Mouse (Mus musculus): Measurements from ENCODE around the gene Tekt3.

DNA sequence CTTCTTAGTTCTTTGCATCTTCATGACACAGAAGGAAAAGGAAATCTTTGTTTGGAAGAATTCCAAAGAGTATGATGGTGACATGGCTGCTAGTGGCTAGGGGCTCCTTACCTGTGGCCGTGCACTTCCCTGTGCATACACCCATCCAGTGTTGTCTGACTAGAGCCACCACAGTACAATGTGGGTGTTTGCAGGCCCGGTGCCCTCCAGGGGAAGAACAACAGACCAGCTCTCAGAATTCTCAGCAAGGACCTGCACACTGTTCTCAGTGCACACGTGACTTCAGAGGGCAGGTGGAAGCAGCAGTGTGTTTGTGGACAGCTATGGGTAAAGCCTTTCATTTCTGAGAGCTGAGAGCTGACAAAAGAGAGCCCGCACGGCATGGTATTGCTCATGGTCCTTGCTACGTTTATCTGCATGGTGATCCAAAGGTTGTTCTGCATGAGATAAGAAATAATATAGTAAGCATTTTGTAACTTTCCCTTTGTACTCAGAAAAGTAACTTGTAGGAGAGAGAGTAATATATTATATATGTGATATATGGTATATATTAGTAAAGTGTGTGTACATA, 11.0 kb upstream of the Tekt3 start:
- TF ChIP-seq CTCF (IDR thresholded peaks at IDR 0.05; ENCODE audit: borderline replicate concordance, insufficient read depth, low read length), result no peak
- TF ChIP-seq POLR2A (IDR thresholded peaks at IDR 0.05; ENCODE audit: low read depth, low read length), result no peak

Data from embryonic fibroblast, embryonic 13.5 days (primary cell).